Mouse (Mus musculus) adrenal gland, adult 18-20 months (tissue): Measurements from ENCODE around the gene Wdfy3. TPM values are rescaled to one million over a fixed set of nuclear protein-coding genes. Genes with fewer than 3 reads are reported as not detected.
A peak's percentile ranks its signal among the peaks of the same experiment; 100 is the strongest.
"Not testable (repeated sequence)": the region's sequence is repeated elsewhere in the genome, so short reads cannot be mapped to it uniquely, and the experiment has no call there.

Source experiments
- DNase-seq, 2 experiments: peaks; one replicate each; pipeline ENCODE4 v3.0.0; 2021 to 2022; ENCODE audit warnings: low spot score in 2 of 2
- long read RNA-seq, 2 experiments: library from polyadenylated mRNA; stranded (forward); transcript quantifications; one replicate each; pipeline ENCODE4 v2.0.0; 2021
- total RNA-seq, 2 experiments: library from RNA; stranded (reverse); gene quantifications; 1 replicate in 1 of 2; 2 replicates in 1 of 2; pipeline ENCODE4 v1.2.3; 2021

Gene Wdfy3
- 10 to 100 TPM; 36.6 to 38.6 TPM for total RNA-seq
- long read RNA-seq, experiment 1, partial matches to known transcripts = 0 of 1 reads
- long read RNA-seq, experiment 1, other reads (novel, unspliced or antisense) = 1 of 1 reads
- long read RNA-seq, experiment 2, partial matches to known transcripts = 2 of 4 reads
- long read RNA-seq, experiment 2, other reads (novel, unspliced or antisense) = 2 of 4 reads

- DNase-seq = peak; percentile 84 to 87
Measured at GRCm38 (mm10) chr5:102069767-102070413, at the start of gene Wdfy3. Gene Wdfy3 (minus strand): TSS chr5:102069921.

- DNase-seq = peak; percentile 12 to 25
Measured at GRCm38 (mm10) chr5:102113009-102113408, 43.3 kb upstream of the Wdfy3 start.

GRCm38 (mm10) chr5:102112034-102112433 lies 42.3 kb upstream of the Wdfy3 start:
- DNase-seq = no peak

GRCm38 (mm10) chr5:102110031-102110430 lies 40.3 kb upstream of the Wdfy3 start:
- DNase-seq = no peak

- no peak for DNase-seq
Measured at GRCm38 (mm10) chr5:102105919-102106318, 36.2 kb upstream of the Wdfy3 start.

- DNase-seq = not testable (repeated sequence)
Measured at GRCm38 (mm10) chr5:102101815-102102214, 32.1 kb upstream of the Wdfy3 start.

DNA sequence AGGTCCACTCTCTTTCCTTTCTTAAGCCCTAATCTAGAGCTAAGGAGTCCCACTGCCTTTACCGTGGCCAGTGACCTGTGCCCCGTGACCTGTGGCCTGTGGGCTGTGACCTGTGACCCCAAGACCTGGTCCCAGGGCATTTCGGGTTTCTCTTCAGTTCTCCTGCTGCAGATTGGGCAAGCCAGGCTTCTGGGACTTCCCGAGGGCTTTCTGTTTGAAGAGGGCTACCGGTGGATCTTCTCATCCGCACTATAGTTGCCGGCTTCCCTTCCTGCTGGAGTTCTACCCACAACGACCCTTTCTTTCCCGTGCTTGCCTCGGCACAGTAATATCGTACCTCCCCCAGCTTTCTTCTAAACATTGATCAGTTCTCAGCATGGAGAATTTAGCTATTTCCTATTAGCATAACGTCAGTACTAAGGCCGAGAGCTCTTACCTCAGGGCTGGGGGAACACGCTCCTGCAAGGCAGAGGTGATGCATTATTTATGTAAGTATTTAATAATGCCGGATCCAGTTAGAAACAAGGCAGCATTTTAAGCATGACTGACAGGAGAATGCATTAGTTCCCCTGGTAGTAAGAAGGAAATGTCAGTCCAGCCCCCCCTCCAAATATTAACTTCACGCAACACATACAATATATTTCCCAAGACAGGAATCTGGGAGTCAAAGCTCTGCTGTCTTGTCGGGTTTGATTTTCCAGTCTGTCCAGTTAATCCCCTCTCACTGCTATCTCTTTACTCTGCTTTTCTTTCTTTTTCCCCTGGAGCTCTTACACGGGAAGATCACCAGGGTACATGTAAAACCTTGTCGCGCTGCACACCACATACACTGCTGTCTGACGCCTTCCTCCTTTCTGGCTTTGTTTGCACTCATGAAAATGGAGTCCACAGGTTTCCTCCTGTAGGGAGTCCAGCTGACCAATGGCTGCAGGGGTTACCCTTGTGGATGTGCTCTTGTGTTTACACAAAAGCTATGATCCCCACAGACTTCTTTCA lies 30.8 kb upstream of the Wdfy3 start:
- no peak for DNase-seq

DNA sequence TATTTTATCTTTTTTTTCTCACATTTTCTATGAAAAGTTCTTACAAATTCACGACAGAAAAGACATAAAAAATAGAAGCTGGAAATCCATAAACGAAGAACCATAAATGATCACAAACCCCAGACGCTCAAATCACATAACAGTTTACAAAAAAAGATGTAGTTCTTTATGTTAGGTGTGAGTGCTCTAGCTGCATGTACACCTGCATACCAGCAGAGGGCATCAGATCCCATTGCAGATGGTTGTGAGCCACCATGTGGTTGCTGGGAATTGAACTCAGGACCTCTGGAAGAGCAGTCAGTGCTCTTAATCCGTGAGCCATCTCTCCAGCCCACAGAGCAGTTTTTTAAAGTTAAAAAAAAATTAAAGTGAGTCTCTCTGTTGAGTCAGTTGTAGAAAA lies 25.9 kb upstream of the Wdfy3 start:
- no peak for DNase-seq

DNA sequence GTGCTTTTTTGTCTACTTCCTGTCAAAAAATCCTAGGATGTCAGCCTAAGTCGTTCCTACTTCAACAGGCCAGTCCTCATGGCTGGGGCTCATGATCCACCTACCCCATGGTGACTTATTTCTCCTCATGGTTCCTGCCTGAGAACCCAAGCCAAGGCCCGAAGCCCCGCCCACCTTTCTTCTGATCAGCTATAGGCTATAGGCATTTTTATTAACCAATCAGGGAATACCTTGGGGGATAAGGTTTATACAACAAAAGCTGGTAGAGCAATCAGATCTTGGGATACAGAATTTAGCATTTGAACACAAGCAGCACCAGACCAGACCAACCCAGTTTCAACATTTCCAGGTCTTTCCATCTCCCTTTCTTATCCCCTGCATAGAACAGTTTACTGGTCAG lies 21.0 kb upstream of the Wdfy3 start:
- DNase-seq = no peak

DNA sequence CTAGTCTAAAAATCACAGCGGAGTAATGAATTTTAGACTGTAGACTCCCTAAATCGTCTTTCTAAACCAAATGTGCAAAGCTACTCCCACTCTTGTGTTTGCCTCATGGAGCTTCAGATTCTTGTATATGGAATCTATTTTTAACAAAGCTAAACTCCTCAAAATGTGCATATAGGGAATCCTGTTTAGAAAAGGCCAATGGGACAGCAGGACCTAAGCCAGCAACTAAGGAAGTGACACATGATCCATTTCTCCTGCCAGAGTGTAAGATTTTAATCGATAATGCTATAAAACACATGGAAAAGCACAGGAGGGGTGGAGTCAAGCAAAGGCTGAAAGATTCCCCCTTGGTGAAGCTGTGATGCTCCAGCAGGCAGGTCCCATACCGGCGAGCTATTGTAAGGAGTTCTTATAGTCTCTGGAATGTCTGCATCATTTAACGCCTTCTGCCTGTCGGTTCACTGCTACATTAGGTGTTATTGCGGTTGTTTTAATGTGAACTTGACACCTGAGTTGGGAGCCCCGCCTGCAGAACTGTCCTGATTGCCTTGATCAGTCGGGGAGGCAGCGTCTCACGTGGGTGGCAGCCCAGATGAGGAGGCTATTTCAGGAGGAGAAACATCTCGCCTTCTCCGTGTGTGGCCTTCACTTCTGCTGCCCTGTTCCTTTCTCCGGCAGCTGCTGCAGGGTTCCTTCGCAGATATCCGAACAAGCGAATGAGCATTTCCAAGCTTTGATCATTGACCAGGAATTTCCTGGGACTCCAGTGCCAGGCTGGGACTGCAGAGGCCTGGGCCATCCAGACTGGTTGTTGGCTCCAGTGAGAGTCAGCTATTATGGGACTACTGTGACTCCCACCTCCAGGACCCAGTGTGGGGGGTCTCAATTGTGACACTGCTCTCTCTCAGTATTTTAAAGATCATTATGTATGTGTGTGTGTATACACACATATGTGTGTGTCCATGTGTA lies 15.3 kb upstream of the Wdfy3 start:
- no peak for DNase-seq

- DNase-seq = peak; percentile 58 to 62
Measured at GRCm38 (mm10) chr5:102074086-102074485, 4.4 kb upstream of the Wdfy3 start.

DNA sequence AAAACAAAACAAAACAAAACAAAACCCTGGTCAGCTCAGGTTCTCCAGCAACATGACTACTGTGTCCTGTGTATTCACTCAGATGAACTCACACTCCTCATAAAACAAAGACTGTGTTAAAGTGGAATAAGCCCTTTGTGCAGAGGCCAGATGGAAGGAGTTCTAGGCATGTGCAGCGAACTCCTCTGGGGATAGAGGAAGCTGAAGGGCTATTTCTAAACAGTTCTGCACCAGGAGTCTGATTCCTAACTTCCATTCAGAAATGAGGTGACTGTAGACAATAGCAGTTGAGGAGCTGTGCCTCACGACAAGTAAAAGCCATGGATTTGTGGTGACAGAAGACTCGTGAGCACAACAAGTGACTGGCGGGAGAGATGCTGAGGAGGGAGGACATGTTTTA lies 2.3 kb upstream of the Wdfy3 start:
- DNase-seq = no peak

GRCm38 (mm10) chr5:102071241-102071640 lies 1.5 kb upstream of the Wdfy3 start:
- DNase-seq = no peak

GRCm38 (mm10) chr5:102070788-102071187 lies 1.1 kb upstream of the Wdfy3 start:
- no peak for DNase-seq

- no peak for DNase-seq
Measured at GRCm38 (mm10) chr5:102070414-102070768, 670 bp upstream of the Wdfy3 start.

DNA sequence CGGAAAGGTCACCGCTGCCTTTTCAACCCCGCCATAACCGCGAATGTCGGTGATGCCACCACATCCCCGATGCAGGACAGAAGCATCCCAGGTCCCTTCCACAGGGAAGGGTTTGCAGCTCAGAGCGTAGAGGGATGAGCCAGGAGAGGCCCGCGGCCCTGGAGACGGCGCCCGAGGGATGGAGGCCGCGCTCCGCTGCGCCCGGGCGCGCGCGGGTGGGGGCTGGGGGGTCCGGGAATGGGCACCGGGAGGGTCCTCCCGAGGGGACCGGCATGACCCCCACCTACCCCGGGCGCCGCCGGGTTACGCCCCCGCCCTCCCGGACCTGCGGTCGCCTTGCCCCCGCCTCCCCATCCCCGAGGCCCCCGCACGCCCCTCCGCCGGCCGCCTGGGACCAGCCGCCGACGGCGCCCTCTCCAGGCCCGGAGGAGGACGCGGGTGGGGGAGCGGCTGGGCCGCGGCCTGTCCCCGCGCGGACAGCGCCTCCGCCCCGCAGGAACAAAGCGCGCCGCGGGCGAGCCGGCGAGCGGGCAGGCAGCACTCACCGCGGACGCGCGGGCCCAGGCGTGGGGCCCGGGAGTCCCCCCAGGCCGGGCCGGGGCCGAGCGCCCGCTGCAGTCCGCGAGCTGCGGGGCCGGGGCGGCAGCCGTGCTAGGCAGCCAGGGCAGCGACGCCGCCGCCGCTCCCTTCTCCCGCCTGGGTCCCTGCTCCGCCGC lies 512 bp downstream of the Wdfy3 start:
- peak; percentile 69 for DNase-seq

- no peak for DNase-seq
Measured at GRCm38 (mm10) chr5:102066458-102066857, 3.3 kb downstream of the Wdfy3 start.

GRCm38 (mm10) chr5:102063013-102063752 lies 6.5 kb downstream of the Wdfy3 start:
- no peak for DNase-seq

DNA sequence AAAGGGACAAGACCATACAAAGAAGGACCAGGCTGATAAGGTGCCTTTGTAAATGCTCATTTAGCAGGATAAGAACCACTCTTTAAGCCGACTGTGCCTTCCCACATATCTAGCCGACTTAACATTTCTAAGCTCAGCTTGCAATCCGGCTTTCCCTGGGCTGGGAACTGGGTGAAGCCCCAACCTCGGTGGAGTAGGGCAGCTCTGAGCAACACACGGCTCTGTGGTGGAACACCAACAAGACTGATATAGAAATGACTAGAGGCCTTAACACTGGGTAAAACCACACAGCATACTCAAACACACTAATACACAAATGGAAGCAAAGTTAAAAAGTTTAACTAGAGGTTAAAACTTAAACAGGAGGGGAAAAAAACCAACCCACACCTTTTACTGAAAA lies 7.9 kb downstream of the Wdfy3 start:
- no peak for DNase-seq
